Mouse (Mus musculus): ENCODE data around the gene Lhx3.

DNA sequence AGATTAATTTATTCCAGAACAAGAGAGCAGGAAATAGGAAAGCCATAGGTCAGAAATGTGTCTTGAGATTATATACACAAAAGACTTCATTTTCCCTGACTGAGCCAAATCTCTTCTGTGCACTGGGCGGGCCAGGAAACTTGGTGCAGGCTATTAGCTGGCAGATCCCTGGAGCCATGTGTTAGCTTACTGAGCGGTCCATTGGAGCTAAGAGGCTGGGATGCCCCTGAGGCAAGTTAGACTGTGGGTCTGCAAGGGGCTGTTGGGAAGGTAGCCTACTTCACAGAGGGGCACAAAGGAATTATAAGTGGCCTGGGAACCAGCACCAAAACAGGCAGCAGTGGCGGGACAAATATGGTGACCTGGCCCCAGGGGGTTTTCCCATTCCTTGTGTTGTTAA lies 32.8 kb upstream of the Lhx3 start:
- TF ChIP-seq POLR2A (IDR thresholded peaks at IDR 0.05; ENCODE audit: insufficient read length, low read depth) (no peak), MYOG (IDR thresholded peaks at IDR 0.05; ENCODE audit: control insufficient read depth in 1 of 3, insufficient read depth in 1 of 3, insufficient read length in 2 of 3, low read depth in 2 of 3) (no peak), MAX (IDR thresholded peaks at IDR 0.05; ENCODE audit: low read depth) (no peak), TCF12 (IDR thresholded peaks at IDR 0.05; ENCODE audit: insufficient read depth, poor library complexity, severe bottlenecking) (no peak), TCF3 (IDR thresholded peaks at IDR 0.05; ENCODE audit: insufficient read length, low read depth) (no peak), E2F4 (IDR thresholded peaks at IDR 0.05; ENCODE audit: insufficient read depth) (no peak), USF1 (IDR thresholded peaks at IDR 0.05; ENCODE audit: low read depth) (no peak), SRF (IDR thresholded peaks at IDR 0.05; ENCODE audit: control insufficient read depth, insufficient read length, low read depth) (no peak), MYOD1 (IDR thresholded peaks at IDR 0.05; ENCODE audit: control insufficient read depth in 1 of 3, insufficient read length in 2 of 3, low read depth in 2 of 3) (no peak)

Measured in myocyte (in vitro differentiated cells).